Mouse (Mus musculus): ENCODE results near the gene Ppp2r2d.

DNA sequence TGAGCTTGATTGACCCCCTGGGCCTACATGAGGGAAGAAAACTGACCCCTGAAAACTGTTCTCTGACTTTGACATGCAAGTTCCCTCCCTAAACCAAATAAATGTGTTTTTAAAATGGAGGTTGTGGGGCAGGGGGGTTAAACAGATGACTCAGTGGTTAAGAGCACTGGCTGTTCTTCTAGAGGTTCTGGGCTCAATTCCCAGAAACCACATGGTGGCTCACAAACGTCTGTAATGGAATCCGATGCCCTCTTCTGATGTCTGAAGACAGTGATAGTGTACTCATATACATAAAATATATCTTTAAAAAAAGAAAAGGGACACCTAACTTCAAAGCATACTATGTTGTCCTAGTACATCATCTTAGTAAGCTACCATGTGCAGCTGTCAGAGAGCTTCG lies 29.2 kb downstream of the Ppp2r2d start:
- no peak for TF ChIP-seq CTCF (IDR thresholded peaks at IDR 0.05; ENCODE audit: borderline replicate concordance, insufficient read depth, low read length)
- TF ChIP-seq POLR2A (IDR thresholded peaks at IDR 0.05; ENCODE audit: low read depth, low read length), result no peak

Measured in embryonic fibroblast, embryonic 13.5 days (primary cell).